Mouse (Mus musculus): ENCODE results near the gene Ddx47. TPM values are rescaled to one million over a fixed set of nuclear protein-coding genes. Genes with fewer than 3 reads are reported as not detected.
A peak's percentile ranks its signal among the peaks of the same experiment; 100 is the strongest.

The Ddx47 gene
- polyA plus RNA-seq, 1 experiment: 83.0 TPM

DNA sequence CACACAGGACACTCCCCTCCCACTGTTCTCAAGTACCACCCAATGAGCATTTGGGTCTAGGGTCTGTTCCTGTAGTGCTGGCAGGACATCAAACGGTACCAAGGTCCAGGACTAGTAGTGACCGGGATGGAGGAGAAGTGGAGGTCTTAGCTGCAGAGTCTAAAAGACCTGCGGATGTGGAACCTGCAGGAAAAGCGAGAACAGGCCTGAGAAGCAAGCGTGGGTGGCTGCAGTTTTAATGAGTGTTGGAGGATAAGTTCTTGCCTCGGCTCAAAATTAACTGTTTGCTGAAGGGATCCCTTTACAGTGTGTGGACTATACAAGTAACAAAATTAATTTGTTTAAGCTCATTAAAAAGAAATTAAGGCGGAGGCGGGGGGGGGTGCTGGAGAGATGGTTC, 16.4 kb upstream of the Ddx47 start:
- 79% methylated on average over 8 of the region's 8 CpGs for WGBS
- H3K27ac ChIP-seq (ENCODE audit: insufficient read depth, low read length): no peak overlapping the region

DNA sequence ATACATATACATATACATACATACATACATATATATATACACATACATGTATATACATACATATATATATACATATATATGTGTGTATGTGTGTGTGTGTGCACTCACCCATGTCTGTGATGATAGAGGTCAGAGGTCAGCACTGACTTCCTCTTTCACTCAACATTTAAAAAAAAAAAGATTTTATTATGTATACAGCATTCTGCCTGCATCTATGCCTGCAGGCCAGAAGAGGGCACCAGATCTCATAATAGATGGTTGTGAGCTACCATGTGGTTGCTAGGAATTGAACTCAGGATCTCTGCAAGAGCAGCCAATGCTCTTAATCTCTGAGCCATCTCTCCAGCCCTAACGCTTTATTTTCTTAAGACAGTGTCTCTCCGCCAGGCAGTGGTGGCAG, 14.5 kb upstream of the Ddx47 start:
- Histone ChIP-seq H3K27me3 (ENCODE audit: control insufficient read depth, insufficient read depth, low read length) (no peaks in the 10 kb centered on the region), H3K4me3 (replicated peaks; ENCODE audit: insufficient read depth, low read depth, low read length) (no peak overlapping the region), H3K27ac (ENCODE audit: insufficient read depth, low read length) (no peak overlapping the region), H3K4me1 (ENCODE audit: control insufficient read depth, insufficient read depth, low read length) (no peaks in the 10 kb centered on the region)
- DNase-seq: no peak
- TF ChIP-seq POLR2A (IDR thresholded peaks at IDR 0.05; ENCODE audit: borderline replicate concordance, insufficient read depth, low read length): no peak
- no peak for TF ChIP-seq CTCF (IDR thresholded peaks at IDR 0.05; ENCODE audit: borderline replicate concordance, insufficient read depth, low read depth, low read length)
- 90% methylated on average over 2 of the region's 2 CpGs for WGBS

More for the DNA sequence above, 16.4 kb upstream of the Ddx47 start:
- H3K4me1 ChIP-seq (ENCODE audit: control insufficient read depth, insufficient read depth, low read length): no peaks in the 10 kb centered on the region
- TF ChIP-seq POLR2A (IDR thresholded peaks at IDR 0.05; ENCODE audit: borderline replicate concordance, insufficient read depth, low read length): no peak
- TF ChIP-seq CTCF (IDR thresholded peaks at IDR 0.05; ENCODE audit: borderline replicate concordance, insufficient read depth, low read depth, low read length): no peak
- H3K27me3 ChIP-seq (ENCODE audit: control insufficient read depth, insufficient read depth, low read length): no peaks in the 10 kb centered on the region
- no peak for DNase-seq
- no peak overlapping the region for H3K4me3 ChIP-seq (replicated peaks; ENCODE audit: insufficient read depth, low read depth, low read length)

DNA sequence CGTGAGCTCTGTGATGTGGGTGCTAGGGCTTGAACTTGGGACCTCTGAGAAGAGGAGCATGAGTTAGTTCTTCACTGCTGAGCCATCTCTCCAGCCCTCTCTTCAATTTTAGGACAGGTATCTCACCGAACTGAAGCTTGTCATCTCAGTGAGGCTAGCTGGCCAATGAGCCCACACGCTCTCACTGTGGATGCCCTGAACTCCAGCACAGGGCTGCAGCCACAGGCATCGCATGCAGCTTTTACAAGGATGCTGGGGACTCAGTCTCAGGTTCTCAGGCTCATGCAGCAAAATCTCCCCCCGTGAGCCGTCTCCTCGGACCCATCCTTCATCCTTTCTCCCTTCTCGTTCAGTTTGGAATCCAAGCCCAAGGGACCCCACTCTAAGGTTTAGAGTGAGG, 13.3 kb upstream of the Ddx47 start:
- TF ChIP-seq POLR2A (IDR thresholded peaks at IDR 0.05; ENCODE audit: borderline replicate concordance, insufficient read depth, low read length) (no peak), CTCF (IDR thresholded peaks at IDR 0.05; ENCODE audit: borderline replicate concordance, insufficient read depth, low read depth, low read length) (no peak)
- no peaks in the 10 kb centered on the region for H3K4me1 ChIP-seq (ENCODE audit: control insufficient read depth, insufficient read depth, low read length)
- no peaks in the 10 kb centered on the region for H3K27me3 ChIP-seq (ENCODE audit: control insufficient read depth, insufficient read depth, low read length)
- 91% methylated on average over 8 of the region's 8 CpGs for WGBS
- H3K4me3 ChIP-seq (replicated peaks; ENCODE audit: insufficient read depth, low read depth, low read length): no peak overlapping the region
- no peak overlapping the region for H3K27ac ChIP-seq (ENCODE audit: insufficient read depth, low read length)
- no peak for DNase-seq

DNA sequence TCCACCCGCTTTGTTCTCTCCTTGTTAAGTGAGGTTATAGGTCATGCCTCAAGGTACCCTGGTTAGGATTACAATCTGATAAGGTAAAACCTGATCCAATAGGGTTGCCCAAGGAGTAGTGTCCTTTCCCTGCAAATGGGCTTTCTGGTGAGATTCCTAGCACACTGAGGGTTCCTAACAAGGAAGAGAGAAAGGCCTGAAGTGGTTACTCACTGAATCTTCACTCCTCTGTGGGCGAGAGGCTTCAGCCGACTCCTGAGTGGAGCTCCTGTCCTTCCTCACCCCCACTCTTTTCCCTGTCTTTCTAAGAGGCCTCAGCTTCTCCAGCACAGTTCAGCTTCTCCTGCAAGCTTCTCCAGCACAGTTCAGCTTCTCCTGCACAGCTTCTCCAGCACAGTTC, 12.6 kb upstream of the Ddx47 start:
- no peak for DNase-seq
- no peak overlapping the region for H3K27ac ChIP-seq (ENCODE audit: insufficient read depth, low read length)
- H3K4me1 ChIP-seq (ENCODE audit: control insufficient read depth, insufficient read depth, low read length): no peaks in the 10 kb centered on the region
- TF ChIP-seq CTCF (IDR thresholded peaks at IDR 0.05; ENCODE audit: borderline replicate concordance, insufficient read depth, low read depth, low read length) (no peak), POLR2A (IDR thresholded peaks at IDR 0.05; ENCODE audit: borderline replicate concordance, insufficient read depth, low read length) (no peak)
- no peaks in the 10 kb centered on the region for H3K27me3 ChIP-seq (ENCODE audit: control insufficient read depth, insufficient read depth, low read length)
- no peak overlapping the region for H3K4me3 ChIP-seq (replicated peaks; ENCODE audit: insufficient read depth, low read depth, low read length)
- 78% methylated on average over 3 of the region's 3 CpGs for WGBS

DNA sequence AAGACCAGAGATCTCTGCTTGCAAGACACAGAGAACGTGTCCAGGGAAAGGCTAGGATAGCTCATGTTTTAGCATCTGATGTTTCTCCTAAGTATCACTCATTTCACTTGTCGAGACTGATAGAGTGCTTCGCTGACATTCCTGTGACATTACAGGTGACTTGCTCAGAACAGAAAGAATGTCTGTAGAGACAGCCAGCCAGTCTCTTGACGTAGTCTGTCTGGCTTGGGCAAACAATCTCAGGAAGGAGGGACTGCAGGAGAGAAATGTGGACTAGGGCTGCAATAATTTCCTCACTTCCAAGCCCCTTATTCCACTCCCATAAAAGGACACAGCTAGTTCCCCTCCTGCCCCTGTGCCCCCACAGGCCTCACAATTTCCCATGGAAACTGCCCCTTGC, 11.1 kb upstream of the Ddx47 start:
- TF ChIP-seq CTCF (IDR thresholded peaks at IDR 0.05; ENCODE audit: borderline replicate concordance, insufficient read depth, low read depth, low read length) (no peak), POLR2A (IDR thresholded peaks at IDR 0.05; ENCODE audit: borderline replicate concordance, insufficient read depth, low read length) (no peak)

DNA sequence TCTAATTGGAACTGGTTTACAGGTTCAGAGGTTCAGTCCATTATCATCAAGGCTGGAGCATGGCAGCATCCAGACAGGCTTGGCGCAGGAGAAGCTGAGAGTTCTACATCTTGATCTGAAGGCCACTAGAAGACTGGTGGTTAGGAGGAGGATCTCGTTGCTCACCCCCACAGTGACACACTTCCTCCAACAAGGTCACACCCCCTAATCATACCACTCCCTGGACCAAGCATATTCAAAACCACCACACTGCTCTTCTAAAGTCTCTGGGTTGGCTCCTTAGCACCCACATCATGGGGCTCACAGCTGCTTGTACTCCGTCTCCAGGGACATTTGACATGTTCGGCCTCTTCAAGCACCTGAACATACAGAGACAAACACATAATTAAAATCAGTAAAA, 9.4 kb upstream of the Ddx47 start:
- H3K27ac ChIP-seq (ENCODE audit: insufficient read depth, low read length): no peak overlapping the region
- WGBS: 90% methylated on average over 4 of the region's 4 CpGs
- no peak overlapping the region for H3K4me3 ChIP-seq (replicated peaks; ENCODE audit: insufficient read depth, low read depth, low read length)
- DNase-seq: no peak
- H3K27me3 ChIP-seq (ENCODE audit: control insufficient read depth, insufficient read depth, low read length): no peaks in the 10 kb centered on the region
- TF ChIP-seq CTCF (IDR thresholded peaks at IDR 0.05; ENCODE audit: borderline replicate concordance, insufficient read depth, low read depth, low read length) (no peak), POLR2A (IDR thresholded peaks at IDR 0.05; ENCODE audit: borderline replicate concordance, insufficient read depth, low read length) (no peak)
- no peaks in the 10 kb centered on the region for H3K4me1 ChIP-seq (ENCODE audit: control insufficient read depth, insufficient read depth, low read length)

More for the DNA sequence above, 11.1 kb upstream of the Ddx47 start:
- Histone ChIP-seq H3K4me3 (replicated peaks; ENCODE audit: insufficient read depth, low read depth, low read length) (no peak overlapping the region), H3K27ac (ENCODE audit: insufficient read depth, low read length) (no peak overlapping the region), H3K4me1 (ENCODE audit: control insufficient read depth, insufficient read depth, low read length) (no peaks in the 10 kb centered on the region), H3K27me3 (ENCODE audit: control insufficient read depth, insufficient read depth, low read length) (no peaks in the 10 kb centered on the region)
- no peak for DNase-seq
- 86% methylated on average over 4 of the region's 4 CpGs for WGBS

DNA sequence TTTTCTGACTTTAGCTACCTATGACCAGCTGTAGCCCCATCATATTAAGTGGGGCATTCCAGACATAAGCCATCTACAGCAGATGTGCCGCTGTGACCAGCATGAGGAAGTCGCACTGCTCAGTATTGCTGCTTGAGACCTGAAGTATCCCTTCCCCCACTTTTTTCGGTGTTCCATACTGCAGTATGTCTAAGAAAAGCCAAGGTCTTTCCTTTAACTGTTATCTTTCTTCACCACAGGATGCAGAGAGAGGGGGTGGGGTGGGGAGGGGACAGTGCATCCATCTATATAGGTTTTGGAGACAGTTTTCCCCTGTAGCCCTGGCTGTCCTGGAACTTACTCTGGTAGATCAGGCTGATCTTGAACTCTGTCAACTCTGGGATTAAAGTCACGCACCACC, 5.0 kb upstream of the Ddx47 start:
- Histone ChIP-seq H3K4me1 (ENCODE audit: control insufficient read depth, insufficient read depth, low read length) (no peaks in the 10 kb centered on the region), H3K4me3 (replicated peaks; ENCODE audit: insufficient read depth, low read depth, low read length) (no peak overlapping the region), H3K27me3 (ENCODE audit: control insufficient read depth, insufficient read depth, low read length) (no peaks in the 10 kb centered on the region), H3K27ac (ENCODE audit: insufficient read depth, low read length) (no peak overlapping the region)
- DNase-seq: no peak
- WGBS: 95% methylated on average over 4 of the region's 4 CpGs
- TF ChIP-seq POLR2A (IDR thresholded peaks at IDR 0.05; ENCODE audit: borderline replicate concordance, insufficient read depth, low read length) (no peak), CTCF (IDR thresholded peaks at IDR 0.05; ENCODE audit: borderline replicate concordance, insufficient read depth, low read depth, low read length) (no peak)

DNA sequence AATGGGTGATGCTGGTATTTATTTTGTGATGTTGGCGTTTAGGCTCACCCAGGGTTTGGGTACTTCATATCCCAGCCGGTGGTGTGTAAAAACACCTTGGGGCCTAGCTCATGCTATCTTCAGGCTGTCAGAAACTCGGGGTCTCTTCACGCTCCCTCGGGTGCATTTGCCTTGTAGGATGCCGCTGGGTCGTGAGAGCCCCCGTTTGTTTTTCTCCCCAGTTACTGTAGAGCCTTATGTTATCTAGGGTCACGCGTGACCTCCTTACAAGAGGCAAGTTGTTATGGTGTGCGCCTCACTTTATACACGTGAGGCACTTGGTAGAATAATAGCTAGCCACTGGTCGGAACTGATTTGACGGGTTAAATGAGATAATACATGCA, 313 bp downstream of the Ddx47 start:
- WGBS: under 1% methylated on average over 14 of the region's 14 CpGs
- no peaks in the 10 kb centered on the region for H3K4me1 ChIP-seq (ENCODE audit: control insufficient read depth, insufficient read depth, low read length)
- TF ChIP-seq POLR2A (IDR thresholded peaks at IDR 0.05; ENCODE audit: borderline replicate concordance, insufficient read depth, low read length) (no peak), CTCF (IDR thresholded peaks at IDR 0.05; ENCODE audit: borderline replicate concordance, insufficient read depth, low read depth, low read length) (no peak)
- H3K27ac ChIP-seq (ENCODE audit: insufficient read depth, low read length): no peak overlapping the region
- DNase-seq: no peak
- no peaks in the 10 kb centered on the region for H3K27me3 ChIP-seq (ENCODE audit: control insufficient read depth, insufficient read depth, low read length)
- peak overlapping the region; percentile 83 for H3K4me3 ChIP-seq (replicated peaks; ENCODE audit: insufficient read depth, low read depth, low read length)
